Mouse (Mus musculus) 3T3-L1 (cell line): ENCODE measurements around the gene Olfr168.
"Not testable (repeated sequence)": the region's sequence is repeated elsewhere in the genome, so short reads cannot be mapped to it uniquely, and the experiment has no call there.

ENCODE experiments used
- DNase-seq: peaks from one replicate; pipeline ENCODE4 v3.0.0-alpha.2; 2015; ENCODE audit warnings: low read depth, low spot score

The Olfr168 gene

GRCm38 (mm10) chr16:19535455-19535854 lies at the start of gene Olfr168:
TSS of gene Olfr168 (minus strand) at chr16:19535555.
- DNase-seq, result no peak

GRCm38 (mm10) chr16:19571709-19572108 lies 36.4 kb upstream of the Olfr168 start, which contains the start of gene Olfr169:
TSS of gene Olfr169 (minus strand) at chr16:19571809.
- not testable (repeated sequence) for DNase-seq

GRCm38 (mm10) chr16:19553429-19553828 lies 18.1 kb upstream of the Olfr168 start:
- not testable (repeated sequence) for DNase-seq

- not testable (repeated sequence) for DNase-seq
These were observed 16.9 kb upstream of the Olfr168 start for GRCm38 (mm10) chr16:19552246-19552645.

GRCm38 (mm10) chr16:19522166-19522565 lies 13.2 kb downstream of the Olfr168 start, which contains the start of gene Olfr167:
TSS of gene Olfr167 (minus strand) at chr16:19522266.
- no peak for DNase-seq

GRCm38 (mm10) chr16:19483394-19483793 lies 52.0 kb downstream of the Olfr168 start, which contains the start of gene Olfr166:
TSS of gene Olfr166 (plus strand) at chr16:19483694.
- DNase-seq, result no peak
